Comparison of ENCODE assay signal across 26 mouse cellular contexts in genomic region chr1:52708745-52709144, GRCm38 (mm10). TPM values are rescaled to one million over a fixed set of nuclear protein-coding genes. Genes with fewer than 3 reads are reported as not detected.
A peak's percentile ranks its signal among the peaks of the same experiment; 100 is the strongest.
DNase-seq lines count a peak whose midpoint lies in the region; ATAC-seq and TF ChIP-seq lines count a peak whose summit lies in the region.
"Had no signal": no experiment of that assay in that cellular context is flagged by ENCODE, and none has a peak within 500 bp of the region (broad histone marks: within the 10 kb centered on the region; RNA-seq: fewer than 3 reads in every experiment).

No protein-coding gene starts in this region.

- H3K36me3 ChIP-seq in G1E (replicated peaks) = no peaks in the 10 kb centered on the region
- H3K36me3 ChIP-seq: embryonic facial prominence, embryonic 12.5 days; embryonic facial prominence, embryonic 15.5 days; heart, embryonic 15.5 days; hindbrain, embryonic 10.5 days had no signal

- no peaks in the 10 kb centered on the region for H3K9me3 ChIP-seq in G1E (replicated peaks)
- H3K9me3 ChIP-seq: embryonic facial prominence, embryonic 12.5 days; embryonic facial prominence, embryonic 15.5 days; heart, embryonic 12.5 days; heart, embryonic 15.5 days; hindbrain, embryonic 10.5 days; hindbrain, embryonic 13.5 days had no signal

- no peak for TF ChIP-seq CTCF in G1E (IDR thresholded peaks at IDR 0.05; ENCODE audit: low read depth, low read length)

- ATAC-seq in G1E (ENCODE audit: extremely low read depth, insufficient number of reproducible peaks, low FRiP score, poor library complexity, severe bottlenecking) = peak; percentile 31
- peak; percentile 86 for ATAC-seq in granulocyte monocyte progenitor cell, adult 5-6 weeks (replicated peaks; ENCODE audit: poor library complexity, severe bottlenecking)
- ATAC-seq in monocyte, adult 5-6 weeks (replicated peaks; ENCODE audit: insufficient number of reproducible peaks, low FRiP score, low TSS enrichment, poor library complexity, severe bottlenecking) = peak; percentile 71
- ATAC-seq in inflammation-experienced regulatory T-cells, adult 6 months = no peak
- ATAC-seq: forebrain, embryonic 14.5 days; forebrain, postnatal 0 days; hindbrain, embryonic 16.5 days; Patski had no signal

- H3K4me1 ChIP-seq in G1E (ENCODE audit: insufficient read depth, low read depth, low read length) = no peaks in the 10 kb centered on the region
- H3K4me1 ChIP-seq: embryonic facial prominence, embryonic 12.5 days; embryonic facial prominence, embryonic 15.5 days; heart, embryonic 12.5 days; heart, embryonic 15.5 days; hindbrain, embryonic 10.5 days had no signal

- DNase-seq in G1E (ENCODE audit: low spot score) = no peak
- DNase-seq in cerebellum, postnatal 4 days (ENCODE audit: low spot score in 2 of 2) = no peak
- DNase-seq in adrenal gland, postnatal 10 days = no peak
- DNase-seq: adrenal gland, postnatal 14 days; cerebellum, adult 11-12 months; cerebellum, adult 8-10 months; cerebellum, postnatal 10 days; cerebellum, postnatal 36 days; forebrain, postnatal 0 days; gastrocnemius, adult 2 months; gastrocnemius, postnatal 14 days; heart, adult 18-20 months; heart, postnatal 10 days; heart, postnatal 36 days had no signal

- peaks cover 7% of the 10 kb centered on the region for H3K27me3 ChIP-seq in G1E (ENCODE audit: insufficient read depth, low read length)
- H3K27me3 ChIP-seq: embryonic facial prominence, embryonic 12.5 days; embryonic facial prominence, embryonic 15.5 days; heart, embryonic 12.5 days; heart, embryonic 15.5 days; hindbrain, embryonic 13.5 days; Patski had no signal

- no peak overlapping the region for H3K4me3 ChIP-seq in G1E (ENCODE audit: low read depth, low read length)
- H3K4me3 ChIP-seq: embryonic facial prominence, embryonic 12.5 days; embryonic facial prominence, embryonic 15.5 days; gastrocnemius, adult 2 months; heart, embryonic 12.5 days; heart, embryonic 15.5 days; hindbrain, embryonic 10.5 days; hindbrain, embryonic 13.5 days had no signal

RNA-seq across cellular contexts. Expression of gene Mfsd6, which starts 18.5 kb away (rescaled TPM):
- total RNA-seq in G1E (2014; fragmentation: Nextera tagmentation) (0.53 TPM in 1 of 2 replicates, not detected in the other), G1E (2017) (5.0 and 5.9 TPM in 2 replicates)
- polyA plus RNA-seq in G1E (2012) = 0.03 and 0.05 TPM in 2 replicates
- total RNA-seq in granulocyte monocyte progenitor cell, adult 5-6 weeks (2014; fragmentation: Nextera tagmentation) = 1.4 and 5.3 TPM in 2 replicates
- total RNA-seq in granulocyte monocyte progenitor cell, adult 5-6 weeks (2017) = 3.6 and 3.9 TPM in 2 replicates
- 37.3 to 47.3 TPM (median 46.8 TPM) in 3 replicates for total RNA-seq in monocyte, adult 5-6 weeks (2017)
- total RNA-seq in adrenal gland, postnatal 10 days (2021) = 10 to 100 TPM; 14.0 to 16.4 TPM
- polyA plus RNA-seq in inflammation-experienced regulatory T-cells, adult 6 months (2017; shearing (Covaris generic)) = 10 to 100 TPM in 1 of 3 experiments, 1 to 10 TPM in 2; 6.8 to 10.7 (median 7.2) TPM
